Mouse (Mus musculus) stomach, postnatal 0 days (tissue): ENCODE data around the gene Ndufs8.

Experiments
- CTCF ChIP-seq: IDR thresholded peaks from 2 replicates; pipeline ENCODE4 v1.5.1; 2016; ENCODE audit warnings: antibody characterized with exemption, low read depth, mild to moderate bottlenecking, moderate library complexity
- EP300 ChIP-seq: optimal IDR thresholded peaks from 2 replicates; pipeline ENCODE3; 2016; ENCODE audit warnings: antibody characterized with exemption

DNA sequence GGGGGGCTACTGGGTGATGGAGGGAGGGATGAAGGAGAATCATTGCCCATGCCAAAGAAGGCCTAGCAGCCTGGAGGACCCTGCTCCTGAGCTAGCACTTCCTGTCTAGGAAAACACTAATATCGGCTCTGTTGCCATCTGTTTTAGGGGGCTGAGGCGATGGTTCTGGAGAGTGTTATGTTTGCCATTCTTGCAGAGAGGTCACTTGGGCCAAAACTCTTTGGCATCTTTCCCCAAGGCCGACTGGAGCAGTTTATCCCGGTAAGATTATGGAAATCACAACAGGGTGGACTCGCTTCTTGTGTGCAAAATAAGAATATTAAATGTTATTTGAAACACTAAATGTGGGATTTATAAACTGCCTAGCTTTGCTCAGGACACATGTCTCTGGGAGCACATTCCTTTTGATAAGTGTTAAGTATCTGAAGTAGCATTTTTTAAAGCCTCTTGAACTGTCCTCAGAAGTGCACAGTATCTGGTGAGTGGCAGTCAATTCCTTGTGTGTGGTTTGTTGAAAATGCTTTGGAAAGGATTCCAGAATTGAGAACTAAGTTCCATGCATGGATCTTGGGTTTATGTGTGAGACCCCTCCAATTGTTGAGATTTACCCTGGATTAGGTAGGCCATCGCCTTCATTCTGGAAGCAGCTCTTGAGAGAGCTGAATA is 28.1 kb downstream of the Ndufs8 start:
- TF ChIP-seq CTCF (no peak), EP300 (no peak)
